Mouse (Mus musculus): ENCODE data around the gene Adamtsl2.

DNA sequence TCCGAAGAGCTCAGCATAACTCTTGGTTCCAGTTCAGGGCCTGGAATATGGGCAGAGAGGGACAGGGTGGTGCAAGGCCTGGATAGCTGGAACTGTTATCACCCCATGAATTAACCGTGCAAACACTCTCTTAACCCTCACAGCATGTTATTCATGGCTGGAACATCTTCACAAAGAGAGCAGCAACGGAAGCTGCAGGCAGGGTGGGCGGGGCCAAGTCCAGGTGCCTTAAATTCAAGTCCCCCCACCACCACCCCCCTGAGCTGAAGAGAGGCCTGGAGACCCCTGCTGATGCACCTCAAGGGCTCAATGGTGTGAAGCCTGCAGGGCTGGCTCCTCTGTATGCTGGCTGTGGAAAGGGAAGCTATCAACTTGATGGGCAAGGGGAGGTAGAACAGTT is 47.3 kb downstream of the Adamtsl2 start:
- no peak for TF ChIP-seq POLR2A (IDR thresholded peaks at IDR 0.05; ENCODE audit: low read depth, low read length)
- TF ChIP-seq CTCF (IDR thresholded peaks at IDR 0.05; ENCODE audit: borderline replicate concordance, insufficient read depth, low read length), result no peak
